ENCODE assay signal across 26 mouse cellular contexts in genomic region chr6:118796393-118796792, GRCm38 (mm10).
DNase-seq lines count a peak whose midpoint lies in the region; ATAC-seq and TF ChIP-seq lines count a peak whose summit lies in the region.
"Had no signal": no experiment of that assay in that cellular context is flagged by ENCODE, and none has a peak within 500 bp of the region (broad histone marks: within the 10 kb centered on the region; RNA-seq: fewer than 3 reads in every experiment).

No protein-coding gene starts in this region.

- intact Hi-C loops in heart, adult 2 months (cut with DNase I): no loop called here
- intact Hi-C loops in left cerebral cortex, adult 2 months (cut with DNase I): no loop called here
- intact Hi-C loops in left cerebral cortex, postnatal 4 days (cut with DNase I): no loop called here

- TF ChIP-seq POLR2A in heart, adult 2 months (IDR thresholded peaks at IDR 0.05; ENCODE audit: insufficient read depth, low read depth, low read length): no peak
- no peak for TF ChIP-seq POLR2A in cerebellum, adult 2 months (IDR thresholded peaks at IDR 0.05; ENCODE audit: borderline replicate concordance, insufficient read depth, low read length)

- no peaks in the 10 kb centered on the region for H3K36me3 ChIP-seq in forebrain, postnatal 0 days (ENCODE audit: insufficient read depth)
- no peaks in the 10 kb centered on the region for H3K36me3 ChIP-seq in forebrain, embryonic 11.5 days (ENCODE audit: control insufficient read depth, insufficient read depth, low read length)
- H3K36me3 ChIP-seq in heart, postnatal 0 days (replicated peaks; ENCODE audit: control insufficient read depth, insufficient read depth, low read length): no peaks in the 10 kb centered on the region
- H3K36me3 ChIP-seq in heart, adult 2 months (ENCODE audit: control insufficient read depth, insufficient read depth, low read length): peaks cover 2% of the 10 kb centered on the region; the same call in 1 of the 2 replicates
- no peaks in the 10 kb centered on the region for H3K36me3 ChIP-seq in midbrain, embryonic 16.5 days (ENCODE audit: control insufficient read depth, insufficient read depth, low read length)
- H3K36me3 ChIP-seq: embryonic facial prominence, embryonic 10.5 days; embryonic facial prominence, embryonic 15.5 days; heart, embryonic 10.5 days; liver, embryonic 13.5 days; stomach, embryonic 15.5 days had no signal

- peaks cover 7% of the 10 kb centered on the region; the same call in 1 of the 2 replicates for H3K4me1 ChIP-seq in forebrain, postnatal 0 days (ENCODE audit: insufficient read depth)
- H3K4me1 ChIP-seq in forebrain, embryonic 11.5 days (replicated peaks; ENCODE audit: control insufficient read depth, insufficient read depth, low read length): no peaks in the 10 kb centered on the region
- H3K4me1 ChIP-seq in heart, postnatal 0 days (ENCODE audit: control insufficient read depth, insufficient read depth): peaks cover 41% of the 10 kb centered on the region
- H3K4me1 ChIP-seq in heart, adult 2 months (ENCODE audit: control insufficient read depth, insufficient read depth, low read length): peaks cover 11% of the 10 kb centered on the region
- H3K4me1 ChIP-seq in midbrain, embryonic 16.5 days (ENCODE audit: control insufficient read depth, insufficient read depth, low read length): peaks cover 5% of the 10 kb centered on the region
- H3K4me1 ChIP-seq in cerebellum, adult 2 months (ENCODE audit: control insufficient read depth, insufficient read depth, low read length): peaks cover 26% of the 10 kb centered on the region
- H3K4me1 ChIP-seq: liver, embryonic 13.5 days had no signal

- ATAC-seq in forebrain, postnatal 0 days: peak; percentile 52
- no peak for ATAC-seq in forebrain, embryonic 11.5 days (replicated peaks; ENCODE audit: low FRiP score)
- no peak for ATAC-seq in heart, postnatal 0 days (ENCODE audit: insufficient read depth, low read depth)
- 0 out of 2 replicates have a peak, but pooled peaks have one; percentile 22 for ATAC-seq in midbrain, embryonic 16.5 days
- ATAC-seq: activated CD4-positive, CD25-positive, alpha-beta regulatory T cell, adult 4 months; forebrain, embryonic 13.5 days; intestine, postnatal 0 days; lung, postnatal 0 days had no signal

- no peaks in the 10 kb centered on the region for H3K9me3 ChIP-seq in forebrain, postnatal 0 days (ENCODE audit: low read length)
- no peaks in the 10 kb centered on the region for H3K9me3 ChIP-seq in forebrain, embryonic 11.5 days (ENCODE audit: control insufficient read depth, low read length)
- no peaks in the 10 kb centered on the region for H3K9me3 ChIP-seq in heart, postnatal 0 days (replicated peaks; ENCODE audit: control insufficient read depth, low read length)
- H3K9me3 ChIP-seq in midbrain, embryonic 16.5 days (replicated peaks; ENCODE audit: control insufficient read depth, low read length, poor library complexity, severe bottlenecking): no peaks in the 10 kb centered on the region
- H3K9me3 ChIP-seq: embryonic facial prominence, embryonic 10.5 days; embryonic facial prominence, embryonic 15.5 days; forebrain, embryonic 13.5 days; heart, embryonic 10.5 days; stomach, embryonic 15.5 days had no signal

- H3K4me2 ChIP-seq in forebrain, postnatal 0 days (ENCODE audit: low read depth): no peak overlapping the region
- H3K4me2 ChIP-seq in forebrain, embryonic 11.5 days (ENCODE audit: low read depth, low read length, severe bottlenecking): no peak overlapping the region
- no peak overlapping the region for H3K4me2 ChIP-seq in heart, postnatal 0 days (ENCODE audit: low read depth, low read length)
- H3K4me2 ChIP-seq in midbrain, embryonic 16.5 days (ENCODE audit: low read length): no peak overlapping the region
- H3K4me2 ChIP-seq: embryonic facial prominence, embryonic 15.5 days; forebrain, embryonic 13.5 days; liver, embryonic 13.5 days; stomach, embryonic 15.5 days had no signal

- TF ChIP-seq EP300 in heart, postnatal 0 days (IDR thresholded peaks at IDR 0.05; ENCODE audit: low read depth): no peak
- TF ChIP-seq EP300 in heart, adult 2 months (IDR thresholded peaks at IDR 0.05; ENCODE audit: insufficient read depth, low read depth, low read length): no peak

- no peaks in the 10 kb centered on the region for H3K27me3 ChIP-seq in forebrain, postnatal 0 days (ENCODE audit: insufficient read depth, low read length)
- H3K27me3 ChIP-seq in forebrain, embryonic 11.5 days (ENCODE audit: control insufficient read depth, insufficient read depth, low read length): no peaks in the 10 kb centered on the region
- no peaks in the 10 kb centered on the region for H3K27me3 ChIP-seq in heart, postnatal 0 days (ENCODE audit: control insufficient read depth, insufficient read depth, low read length)
- H3K27me3 ChIP-seq in heart, adult 2 months (ENCODE audit: control insufficient read depth, insufficient read depth, low read length): no peaks in the 10 kb centered on the region
- H3K27me3 ChIP-seq in midbrain, embryonic 16.5 days (ENCODE audit: control insufficient read depth, insufficient read depth, low read depth, low read length): no peaks in the 10 kb centered on the region
- no peaks in the 10 kb centered on the region for H3K27me3 ChIP-seq in cerebellum, adult 2 months (ENCODE audit: control insufficient read depth, insufficient read depth, low read length)
- H3K27me3 ChIP-seq: embryonic facial prominence, embryonic 15.5 days; forebrain, embryonic 13.5 days; liver, embryonic 13.5 days; stomach, embryonic 15.5 days had no signal

- TF ChIP-seq CTCF in forebrain, postnatal 0 days (IDR thresholded peaks at IDR 0.05; ENCODE audit: low read depth): no peak
- TF ChIP-seq CTCF in heart, postnatal 0 days (IDR thresholded peaks at IDR 0.05; ENCODE audit: low read depth): no peak
- TF ChIP-seq CTCF in heart, adult 2 months (IDR thresholded peaks at IDR 0.05): no peak
- TF ChIP-seq CTCF in left cerebral cortex, adult 2 months (IDR thresholded peaks at IDR 0.05): no peak
- TF ChIP-seq CTCF in cerebellum, adult 2 months (IDR thresholded peaks at IDR 0.05; ENCODE audit: borderline replicate concordance, insufficient read depth, low read depth, low read length): no peak

- H3K79me2 ChIP-seq in heart, adult 2 months (replicated peaks; ENCODE audit: control insufficient read depth, insufficient read depth, low read length): no peaks in the 10 kb centered on the region; the same call in 1 of the 2 replicates

- no peak for DNase-seq in forebrain, postnatal 0 days
- no peak for DNase-seq in forebrain, embryonic 11.5 days (ENCODE audit: low spot score)
- no peak for DNase-seq in heart, postnatal 0 days (ENCODE audit: low spot score)
- DNase-seq in heart, adult 2 months: no peak
- no peak for DNase-seq in left cerebral cortex, adult 2 months (ENCODE audit: extremely low spot score in 1 of 2, low spot score in 2 of 2)
- DNase-seq in left cerebral cortex, postnatal 4 days: no peak
- no peak for DNase-seq in cerebellum, adult 2 months
- DNase-seq: cerebellum, adult 8-10 months; cerebellum, postnatal 25 days; gastrocnemius, postnatal 14 days; kidney, postnatal 14 days; liver, embryonic 13.5 days; lung, adult 18-20 months; lung, postnatal 4 days; retina, postnatal 1 day; right cerebral cortex, postnatal 14 days had no signal

- no peak overlapping the region for H3K4me3 ChIP-seq in forebrain, postnatal 0 days (ENCODE audit: low read depth, low read length)
- no peak overlapping the region for H3K4me3 ChIP-seq in forebrain, embryonic 11.5 days (ENCODE audit: low read depth, low read length)
- H3K4me3 ChIP-seq in heart, postnatal 0 days (ENCODE audit: low read depth, low read length): no peak overlapping the region
- H3K4me3 ChIP-seq in heart, adult 2 months: no peak overlapping the region
- no peak overlapping the region for H3K4me3 ChIP-seq in left cerebral cortex, adult 2 months
- H3K4me3 ChIP-seq in midbrain, embryonic 16.5 days (ENCODE audit: low read depth, low read length): no peak overlapping the region
- H3K4me3 ChIP-seq in cerebellum, adult 2 months (replicated peaks; ENCODE audit: insufficient read depth, low read depth, low read length): no peak overlapping the region
- H3K4me3 ChIP-seq: embryonic facial prominence, embryonic 10.5 days; embryonic facial prominence, embryonic 15.5 days; forebrain, embryonic 13.5 days; heart, embryonic 10.5 days; liver, embryonic 13.5 days; megakaryocyte, embryonic 14.5 days; stomach, embryonic 15.5 days had no signal

- 60% methylated on average over 4 of the region's 4 CpGs for WGBS in forebrain, postnatal 0 days
- 89% methylated on average over 4 of the region's 4 CpGs for WGBS in forebrain, embryonic 11.5 days
- WGBS in heart, postnatal 0 days: 81% methylated on average over 4 of the region's 4 CpGs
- WGBS in heart, adult 2 months: 83% methylated on average over 4 of the region's 4 CpGs
- 80% methylated on average over 4 of the region's 4 CpGs for WGBS in midbrain, embryonic 16.5 days
- WGBS in cerebellum, adult 2 months: 91% methylated on average over 4 of the region's 4 CpGs

- H3K27ac ChIP-seq in forebrain, postnatal 0 days (ENCODE audit: low read depth, low read length): no peak overlapping the region; the same call in 1 of the 2 replicates
- H3K27ac ChIP-seq in forebrain, embryonic 11.5 days (ENCODE audit: low read depth, low read length): no peak overlapping the region
- peak overlapping the region; percentile 71 for H3K27ac ChIP-seq in heart, postnatal 0 days (ENCODE audit: low read depth)
- no peak overlapping the region for H3K27ac ChIP-seq in heart, adult 2 months
- H3K27ac ChIP-seq in left cerebral cortex, adult 2 months: 0 out of 2 replicates have a peak overlapping the region, but pooled peaks have one; percentile 28
- peak overlapping the region; percentile 62; the same call in 1 of the 2 replicates for H3K27ac ChIP-seq in midbrain, embryonic 16.5 days (ENCODE audit: low read length)
- no peak overlapping the region for H3K27ac ChIP-seq in cerebellum, adult 2 months (ENCODE audit: insufficient read depth, low read length)
- H3K27ac ChIP-seq: embryonic facial prominence, embryonic 10.5 days; embryonic facial prominence, embryonic 15.5 days; forebrain, embryonic 13.5 days; heart, embryonic 10.5 days; liver, embryonic 13.5 days; stomach, embryonic 15.5 days had no signal

- no peak overlapping the region for H3K9ac ChIP-seq in forebrain, postnatal 0 days
- no peak overlapping the region for H3K9ac ChIP-seq in forebrain, embryonic 11.5 days (ENCODE audit: low read length)
- H3K9ac ChIP-seq in heart, postnatal 0 days (replicated peaks; ENCODE audit: low read depth, low read length): no peak overlapping the region
- no peak overlapping the region for H3K9ac ChIP-seq in heart, adult 2 months (ENCODE audit: low read depth, low read length)
- no peak overlapping the region for H3K9ac ChIP-seq in midbrain, embryonic 16.5 days (ENCODE audit: low read depth, low read length)
- H3K9ac ChIP-seq: embryonic facial prominence, embryonic 15.5 days; forebrain, embryonic 13.5 days; liver, embryonic 13.5 days; stomach, embryonic 15.5 days had no signal

Comparison
In these comparisons a context has a peak if more than half of its experiments do, and no peak if none do; other contexts are left out.
1. ATAC-seq: peak in forebrain, postnatal 0 days (single experiment) and midbrain, embryonic 16.5 days (single experiment); none in forebrain, embryonic 11.5 days (single experiment) and heart, postnatal 0 days (single experiment).
2. H3K27ac ChIP-seq: peak in heart, postnatal 0 days (single experiment), left cerebral cortex, adult 2 months (single experiment) and midbrain, embryonic 16.5 days (single experiment); none in forebrain, postnatal 0 days (single experiment), forebrain, embryonic 11.5 days (single experiment), heart, adult 2 months (single experiment) and cerebellum, adult 2 months (single experiment).